Mouse (Mus musculus): ENCODE results near the gene Gcm1. TPM values are rescaled to one million over a fixed set of nuclear protein-coding genes. Genes with fewer than 3 reads are reported as not detected.

The Gcm1 gene
- polyA plus RNA-seq, 1 experiment from 2014 or later = not detected

GRCm38 (mm10) chr9:78084341-78084740 is 32.6 kb downstream of the Gcm1 start:
- no peak overlapping the region for H3K4me2 ChIP-seq (ENCODE audit: low read depth, low read length)
- no peak overlapping the region for H3K27ac ChIP-seq (ENCODE audit: low read length)
- H3K4me3 ChIP-seq (replicated peaks; ENCODE audit: low read length) = no peak overlapping the region
- H3K4me1 ChIP-seq (ENCODE audit: control insufficient read depth, insufficient read depth, low read length) = no peaks in the 10 kb centered on the region
- no peak for ATAC-seq (ENCODE audit: insufficient read depth, low FRiP score)
- 89% methylated on average over 4 of the region's 4 CpGs for WGBS
- no peaks in the 10 kb centered on the region for H3K27me3 ChIP-seq (ENCODE audit: control insufficient read depth, insufficient read depth, low read length)
- no peak overlapping the region for H3K9ac ChIP-seq (ENCODE audit: low read length)
- H3K36me3 ChIP-seq (ENCODE audit: control insufficient read depth, insufficient read depth, low read length) = peaks cover 28% of the 10 kb centered on the region
- H3K9me3 ChIP-seq (replicated peaks; ENCODE audit: control insufficient read depth, low read length) = no peaks in the 10 kb centered on the region

GRCm38 (mm10) chr9:78085722-78086287 is 34.1 kb downstream of the Gcm1 start:
- 84% methylated on average over 14 of the region's 14 CpGs for WGBS
- H3K36me3 ChIP-seq (ENCODE audit: control insufficient read depth, insufficient read depth, low read length) = peaks cover 28% of the 10 kb centered on the region

GRCm38 (mm10) chr9:78087751-78088150 is 36.0 kb downstream of the Gcm1 start:
- ATAC-seq (ENCODE audit: insufficient read depth, low FRiP score) = no peak

More at GRCm38 (mm10) chr9:78085722-78086287, 34.1 kb downstream of the Gcm1 start:
- ATAC-seq (ENCODE audit: insufficient read depth, low FRiP score) = no peak
- Histone ChIP-seq H3K9ac (ENCODE audit: low read length) (no peak overlapping the region), H3K9me3 (replicated peaks; ENCODE audit: control insufficient read depth, low read length) (no peaks in the 10 kb centered on the region), H3K27me3 (ENCODE audit: control insufficient read depth, insufficient read depth, low read length) (no peaks in the 10 kb centered on the region), H3K4me3 (replicated peaks; ENCODE audit: low read length) (no peak overlapping the region), H3K27ac (ENCODE audit: low read length) (no peak overlapping the region), H3K4me1 (ENCODE audit: control insufficient read depth, insufficient read depth, low read length) (no peaks in the 10 kb centered on the region), H3K4me2 (ENCODE audit: low read depth, low read length) (no peak overlapping the region)

GRCm38 (mm10) chr9:78088521-78088920 is 36.8 kb downstream of the Gcm1 start:
- Histone ChIP-seq H3K27me3 (ENCODE audit: control insufficient read depth, insufficient read depth, low read length) (no peaks in the 10 kb centered on the region), H3K9me3 (replicated peaks; ENCODE audit: control insufficient read depth, low read length) (no peaks in the 10 kb centered on the region), H3K4me1 (ENCODE audit: control insufficient read depth, insufficient read depth, low read length) (no peaks in the 10 kb centered on the region), H3K36me3 (ENCODE audit: control insufficient read depth, insufficient read depth, low read length) (peaks cover 22% of the 10 kb centered on the region), H3K27ac (ENCODE audit: low read length) (no peak overlapping the region), H3K4me2 (ENCODE audit: low read depth, low read length) (no peak overlapping the region), H3K4me3 (replicated peaks; ENCODE audit: low read length) (no peak overlapping the region), H3K9ac (ENCODE audit: low read length) (no peak overlapping the region)
- WGBS = 75% methylated on average over 4 of the region's 4 CpGs
- no peak for ATAC-seq (ENCODE audit: insufficient read depth, low FRiP score)

More at GRCm38 (mm10) chr9:78087751-78088150, 36.0 kb downstream of the Gcm1 start:
- no peaks in the 10 kb centered on the region for H3K9me3 ChIP-seq (replicated peaks; ENCODE audit: control insufficient read depth, low read length)
- H3K27ac ChIP-seq (ENCODE audit: low read length) = no peak overlapping the region
- WGBS = 88% methylated on average over 9 of the region's 9 CpGs
- H3K9ac ChIP-seq (ENCODE audit: low read length) = no peak overlapping the region
- no peak overlapping the region for H3K4me2 ChIP-seq (ENCODE audit: low read depth, low read length)
- H3K27me3 ChIP-seq (ENCODE audit: control insufficient read depth, insufficient read depth, low read length) = no peaks in the 10 kb centered on the region
- no peaks in the 10 kb centered on the region for H3K4me1 ChIP-seq (ENCODE audit: control insufficient read depth, insufficient read depth, low read length)
- H3K4me3 ChIP-seq (replicated peaks; ENCODE audit: low read length) = no peak overlapping the region
- peaks cover 25% of the 10 kb centered on the region for H3K36me3 ChIP-seq (ENCODE audit: control insufficient read depth, insufficient read depth, low read length)

GRCm38 (mm10) chr9:78088971-78089370 is 37.2 kb downstream of the Gcm1 start:
- Histone ChIP-seq H3K9ac (ENCODE audit: low read length) (no peak overlapping the region), H3K4me1 (ENCODE audit: control insufficient read depth, insufficient read depth, low read length) (no peaks in the 10 kb centered on the region), H3K9me3 (replicated peaks; ENCODE audit: control insufficient read depth, low read length) (no peaks in the 10 kb centered on the region), H3K36me3 (ENCODE audit: control insufficient read depth, insufficient read depth, low read length) (peaks cover 22% of the 10 kb centered on the region), H3K27ac (ENCODE audit: low read length) (no peak overlapping the region), H3K4me2 (ENCODE audit: low read depth, low read length) (no peak overlapping the region), H3K4me3 (replicated peaks; ENCODE audit: low read length) (no peak overlapping the region), H3K27me3 (ENCODE audit: control insufficient read depth, insufficient read depth, low read length) (no peaks in the 10 kb centered on the region)
- WGBS = 79% methylated on average over 7 of the region's 7 CpGs
- ATAC-seq (ENCODE audit: insufficient read depth, low FRiP score) = no peak

GRCm38 (mm10) chr9:78089906-78090305 is 38.2 kb downstream of the Gcm1 start:
- no peak overlapping the region for H3K9ac ChIP-seq (ENCODE audit: low read length)
- H3K4me2 ChIP-seq (ENCODE audit: low read depth, low read length) = no peak overlapping the region
- no peak overlapping the region for H3K27ac ChIP-seq (ENCODE audit: low read length)
- no peak overlapping the region for H3K4me3 ChIP-seq (replicated peaks; ENCODE audit: low read length)
- H3K9me3 ChIP-seq (replicated peaks; ENCODE audit: control insufficient read depth, low read length) = no peaks in the 10 kb centered on the region
- no peaks in the 10 kb centered on the region for H3K4me1 ChIP-seq (ENCODE audit: control insufficient read depth, insufficient read depth, low read length)
- no peak for ATAC-seq (ENCODE audit: insufficient read depth, low FRiP score)
- WGBS = 82% methylated on average over 1 of the region's 1 CpGs
- H3K36me3 ChIP-seq (ENCODE audit: control insufficient read depth, insufficient read depth, low read length) = peaks cover 14% of the 10 kb centered on the region
- H3K27me3 ChIP-seq (ENCODE audit: control insufficient read depth, insufficient read depth, low read length) = no peaks in the 10 kb centered on the region

- Histone ChIP-seq H3K9me3 (replicated peaks; ENCODE audit: control insufficient read depth, low read length) (no peaks in the 10 kb centered on the region), H3K36me3 (ENCODE audit: control insufficient read depth, insufficient read depth, low read length) (peaks cover 8% of the 10 kb centered on the region), H3K27ac (ENCODE audit: low read length) (no peak overlapping the region), H3K27me3 (ENCODE audit: control insufficient read depth, insufficient read depth, low read length) (no peaks in the 10 kb centered on the region), H3K4me2 (ENCODE audit: low read depth, low read length) (no peak overlapping the region), H3K4me1 (ENCODE audit: control insufficient read depth, insufficient read depth, low read length) (no peaks in the 10 kb centered on the region), H3K9ac (ENCODE audit: low read length) (no peak overlapping the region), H3K4me3 (replicated peaks; ENCODE audit: low read length) (no peak overlapping the region)
- WGBS = 94% methylated on average over 3 of the region's 3 CpGs
- no peak for ATAC-seq (ENCODE audit: insufficient read depth, low FRiP score)
Measured at GRCm38 (mm10) chr9:78090596-78090995, 38.9 kb downstream of the Gcm1 start.

GRCm38 (mm10) chr9:78095686-78096085 is 44.0 kb downstream of the Gcm1 start:
- H3K27ac ChIP-seq (ENCODE audit: low read length) = no peak overlapping the region
- H3K4me3 ChIP-seq (replicated peaks; ENCODE audit: low read length) = no peak overlapping the region
- no peaks in the 10 kb centered on the region for H3K27me3 ChIP-seq (ENCODE audit: control insufficient read depth, insufficient read depth, low read length)
- 0 out of 2 replicates have a peak, but pooled peaks cover 3% of the 10 kb centered on the region for H3K9me3 ChIP-seq (replicated peaks; ENCODE audit: control insufficient read depth, low read length)
- H3K36me3 ChIP-seq (ENCODE audit: control insufficient read depth, insufficient read depth, low read length) = peaks cover 22% of the 10 kb centered on the region
- H3K9ac ChIP-seq (ENCODE audit: low read length) = no peak overlapping the region
- no peaks in the 10 kb centered on the region for H3K4me1 ChIP-seq (ENCODE audit: control insufficient read depth, insufficient read depth, low read length)
- no peak for ATAC-seq (ENCODE audit: insufficient read depth, low FRiP score)
- no peak overlapping the region for H3K4me2 ChIP-seq (ENCODE audit: low read depth, low read length)
- WGBS = 94% methylated on average over 12 of the region's 12 CpGs

- H3K27me3 ChIP-seq (ENCODE audit: control insufficient read depth, insufficient read depth, low read length) = no peaks in the 10 kb centered on the region
- no peak overlapping the region for H3K9ac ChIP-seq (ENCODE audit: low read length)
- ATAC-seq (ENCODE audit: insufficient read depth, low FRiP score) = no peak
Measured at GRCm38 (mm10) chr9:78096376-78096775, 44.7 kb downstream of the Gcm1 start.

More at GRCm38 (mm10) chr9:78096376-78096775, 44.7 kb downstream of the Gcm1 start:
- Histone ChIP-seq H3K4me2 (ENCODE audit: low read depth, low read length) (no peak overlapping the region), H3K27ac (ENCODE audit: low read length) (no peak overlapping the region), H3K4me1 (ENCODE audit: control insufficient read depth, insufficient read depth, low read length) (no peaks in the 10 kb centered on the region), H3K36me3 (ENCODE audit: control insufficient read depth, insufficient read depth, low read length) (peaks cover 25% of the 10 kb centered on the region), H3K4me3 (replicated peaks; ENCODE audit: low read length) (no peak overlapping the region), H3K9me3 (replicated peaks; ENCODE audit: control insufficient read depth, low read length) (0 out of 2 replicates have a peak, but pooled peaks cover 3% of the 10 kb centered on the region)
- WGBS = 97% methylated on average over 6 of the region's 6 CpGs

Data from stomach, embryonic 16.5 days (tissue).